Mouse (Mus musculus): Measurements from ENCODE around the gene Gab2.

Gab2 gene

GRCm38 (mm10) chr7:97081242-97081958 lies at the start of gene Gab2:
Gab2 (plus strand) TSS chr7:97081586.
- ATAC-seq (ENCODE audit: insufficient number of reproducible peaks, low FRiP score, low TSS enrichment): peak; percentile 49

GRCm38 (mm10) chr7:97032412-97032811 lies 49.0 kb upstream of the Gab2 start:
- ATAC-seq (ENCODE audit: insufficient number of reproducible peaks, low FRiP score, low TSS enrichment): no peak

GRCm38 (mm10) chr7:97039641-97040040 lies 41.7 kb upstream of the Gab2 start:
- ATAC-seq (ENCODE audit: insufficient number of reproducible peaks, low FRiP score, low TSS enrichment): no peak

- ATAC-seq (ENCODE audit: insufficient number of reproducible peaks, low FRiP score, low TSS enrichment): no peak
These were observed 39.4 kb upstream of the Gab2 start for GRCm38 (mm10) chr7:97041868-97042449.

GRCm38 (mm10) chr7:97042981-97043380 lies 38.4 kb upstream of the Gab2 start:
- ATAC-seq (ENCODE audit: insufficient number of reproducible peaks, low FRiP score, low TSS enrichment): no peak

GRCm38 (mm10) chr7:97060966-97061365 lies 20.4 kb upstream of the Gab2 start:
- ATAC-seq (ENCODE audit: insufficient number of reproducible peaks, low FRiP score, low TSS enrichment): no peak

GRCm38 (mm10) chr7:97071512-97071911 lies 9.9 kb upstream of the Gab2 start:
- no peak for ATAC-seq (ENCODE audit: insufficient number of reproducible peaks, low FRiP score, low TSS enrichment)

GRCm38 (mm10) chr7:97072061-97072460 lies 9.3 kb upstream of the Gab2 start:
- no peak for ATAC-seq (ENCODE audit: insufficient number of reproducible peaks, low FRiP score, low TSS enrichment)

GRCm38 (mm10) chr7:97074974-97075373 lies 6.4 kb upstream of the Gab2 start:
- no peak for ATAC-seq (ENCODE audit: insufficient number of reproducible peaks, low FRiP score, low TSS enrichment)

GRCm38 (mm10) chr7:97076977-97077376 lies 4.4 kb upstream of the Gab2 start:
- no peak for ATAC-seq (ENCODE audit: insufficient number of reproducible peaks, low FRiP score, low TSS enrichment)

GRCm38 (mm10) chr7:97078685-97079084 lies 2.7 kb upstream of the Gab2 start:
- ATAC-seq (ENCODE audit: insufficient number of reproducible peaks, low FRiP score, low TSS enrichment): no peak

GRCm38 (mm10) chr7:97079145-97079544 lies 2.2 kb upstream of the Gab2 start:
- ATAC-seq (ENCODE audit: insufficient number of reproducible peaks, low FRiP score, low TSS enrichment): no peak

- no peak for ATAC-seq (ENCODE audit: insufficient number of reproducible peaks, low FRiP score, low TSS enrichment)
These were observed 1.6 kb upstream of the Gab2 start for GRCm38 (mm10) chr7:97079651-97080365.

- ATAC-seq (ENCODE audit: insufficient number of reproducible peaks, low FRiP score, low TSS enrichment): no peak
These were observed 655 bp upstream of the Gab2 start for GRCm38 (mm10) chr7:97080621-97081241.

GRCm38 (mm10) chr7:97081959-97082218 lies 503 bp downstream of the Gab2 start:
- ATAC-seq (ENCODE audit: insufficient number of reproducible peaks, low FRiP score, low TSS enrichment): 0 out of 2 replicates have a peak, but pooled peaks have one; percentile 12

GRCm38 (mm10) chr7:97082219-97083101 lies 1.1 kb downstream of the Gab2 start:
- ATAC-seq (ENCODE audit: insufficient number of reproducible peaks, low FRiP score, low TSS enrichment): 0 out of 2 replicates have a peak, but pooled peaks have one; percentile 4

- no peak for ATAC-seq (ENCODE audit: insufficient number of reproducible peaks, low FRiP score, low TSS enrichment)
These were observed 2.2 kb downstream of the Gab2 start for GRCm38 (mm10) chr7:97083579-97083978.

- ATAC-seq (ENCODE audit: insufficient number of reproducible peaks, low FRiP score, low TSS enrichment): no peak
These were observed 2.8 kb downstream of the Gab2 start for GRCm38 (mm10) chr7:97084181-97084580.

GRCm38 (mm10) chr7:97085291-97085690 lies 3.9 kb downstream of the Gab2 start:
- ATAC-seq (ENCODE audit: insufficient number of reproducible peaks, low FRiP score, low TSS enrichment): no peak

GRCm38 (mm10) chr7:97094241-97094640 lies 12.9 kb downstream of the Gab2 start:
- ATAC-seq (ENCODE audit: insufficient number of reproducible peaks, low FRiP score, low TSS enrichment): no peak

Measured in cerebellum, adult (tissue).